Mouse (Mus musculus) limb, embryonic 13.5 days (tissue): ENCODE data around the gene Myadml2. TPM values are rescaled to one million over a fixed set of nuclear protein-coding genes. Genes with fewer than 3 reads are reported as not detected.

Experiments used
- ATAC-seq: fragments of 200-750 bp; cut with Nextera tagmentation; 2 replicates; pipeline ENCODE4 v1.8.0; 2017; ENCODE audit warnings: low read depth, moderate number of reproducible peaks, moderate TSS enrichment; ENCODE audit not compliant: low FRiP score
- H3K27ac ChIP-seq: fragments of 300-500 bp; sonication (generic); 2 replicates; pipeline ENCODE4 v1.5.1; 2015; ENCODE audit warnings: inconsistent platforms, mild to moderate bottlenecking, moderate library complexity
- H3K27me3 ChIP-seq: fragments of 300-500 bp; sonication (generic); 2 replicates; pipeline ENCODE4 v1.6.1; 2015; ENCODE audit warnings: mild to moderate bottlenecking, inconsistent platforms
- H3K36me3 ChIP-seq: fragments of 300-500 bp; sonication (generic); 2 replicates; pipeline ENCODE4 v1.6.1; 2015; ENCODE audit warnings: inconsistent platforms, mild to moderate bottlenecking, moderate library complexity
- H3K4me1 ChIP-seq: fragments of 300-500 bp; sonication (generic); 2 replicates; pipeline ENCODE4 v1.6.1; 2015; ENCODE audit warnings: inconsistent platforms
- H3K4me2 ChIP-seq: fragments of 300-500 bp; sonication (generic); replicated peaks from 2 replicates; pipeline ENCODE4 v1.6.1; 2015; ENCODE audit warnings: inconsistent platforms, mild to moderate bottlenecking, moderate library complexity
- H3K4me3 ChIP-seq: fragments of 300-500 bp; sonication (generic); 2 replicates; pipeline ENCODE4 v1.5.1; 2015; ENCODE audit warnings: moderate library complexity, mild to moderate bottlenecking, inconsistent platforms
- H3K9ac ChIP-seq: fragments of 300-500 bp; sonication (generic); 2 replicates; pipeline ENCODE4 v1.6.1; 2015; ENCODE audit warnings: mild to moderate bottlenecking, inconsistent platforms
- H3K9me3 ChIP-seq: fragments of 300-500 bp; sonication (generic); 2 replicates; pipeline ENCODE4 v1.6.1; 2016; ENCODE audit warnings: inconsistent platforms
- WGBS: fragments of 180-500 bp; shearing (Covaris S2); methylation state at CpG from one replicate; pipeline ENCODE4 v1.1.7; 2015; 5-methylcytosine and 5-hydroxymethylcytosine counted together
- polyA plus RNA-seq: library from polyadenylated mRNA; unstranded; fragments of >200 nt; fragmentation: Nextera tagmentation; extraction: Ambion mirVana; gene quantifications from 2 replicates; pipeline ENCODE4 v1.2.1, GENCODE M21; 2015

Gene Myadml2
- polyA plus RNA-seq, 1 experiment from 2014 or later: 0.36 TPM

GRCm38 (mm10) chr11:120633520-120634343 is 14.2 kb downstream of the Myadml2 start, which contains the start of gene Mafg:
Gene Mafg (minus strand): TSS chr11:120633600.
- Histone ChIP-seq H3K9ac (peak within 1 kb of the TSS; percentile 94), H3K4me1 (peaks cover 33% of the 10 kb centered on the region), H3K36me3 (peaks cover 11% of the 10 kb centered on the region), H3K4me3 (peak within 1 kb of the TSS; percentile 96), H3K4me2 (peak within 1 kb of the TSS; percentile 85), H3K27ac (peak within 1 kb of the TSS; percentile 86), H3K9me3 (no peaks in the 10 kb centered on the region), H3K27me3 (no peaks in the 10 kb centered on the region)
- 11% methylated on average over 58 of the region's 58 CpGs for WGBS
- ATAC-seq: peak; percentile 92

GRCm38 (mm10) chr11:120632559-120633519 is 15.1 kb downstream of the Myadml2 start:
- Histone ChIP-seq H3K36me3 (peaks cover 16% of the 10 kb centered on the region), H3K4me2 (peak overlapping the region; percentile 85), H3K9me3 (no peaks in the 10 kb centered on the region), H3K9ac (peak overlapping the region; percentile 94), H3K27me3 (no peaks in the 10 kb centered on the region), H3K4me1 (peaks cover 33% of the 10 kb centered on the region), H3K4me3 (peak overlapping the region; percentile 96), H3K27ac (peak overlapping the region; percentile 86)
- under 1% methylated on average over 111 of the region's 116 CpGs for WGBS
- ATAC-seq: peak; percentile 84

GRCm38 (mm10) chr11:120631726-120632448 is 16.1 kb downstream of the Myadml2 start:
- 65% methylated on average over 4 of the region's 4 CpGs for WGBS
- no peaks in the 10 kb centered on the region for H3K27me3 ChIP-seq

GRCm38 (mm10) chr11:120630881-120631725 is 16.9 kb downstream of the Myadml2 start:
- Histone ChIP-seq H3K4me3 (peak overlapping the region; percentile 96), H3K4me2 (peak overlapping the region; percentile 85), H3K27ac (peak overlapping the region; percentile 18; the same call in 1 of the 2 replicates)

More at GRCm38 (mm10) chr11:120631726-120632448, 16.1 kb downstream of the Myadml2 start:
- Histone ChIP-seq H3K9ac (peak overlapping the region; percentile 94), H3K4me1 (peaks cover 33% of the 10 kb centered on the region), H3K27ac (no peak overlapping the region; the same call in 1 of the 2 replicates), H3K4me2 (peak overlapping the region; percentile 85), H3K4me3 (peak overlapping the region; percentile 96), H3K36me3 (peaks cover 26% of the 10 kb centered on the region), H3K9me3 (no peaks in the 10 kb centered on the region)
- no peak for ATAC-seq

GRCm38 (mm10) chr11:120630401-120630871 is 17.5 kb downstream of the Myadml2 start:
- H3K4me3 ChIP-seq: no peak overlapping the region
- 71% methylated on average over 5 of the region's 5 CpGs for WGBS
- no peak for ATAC-seq
- H3K27ac ChIP-seq: peak overlapping the region; percentile 18; the same call in 1 of the 2 replicates
- H3K9me3 ChIP-seq: no peaks in the 10 kb centered on the region
- peak overlapping the region; percentile 25 for H3K4me2 ChIP-seq
- peaks cover 37% of the 10 kb centered on the region for H3K4me1 ChIP-seq
- H3K9ac ChIP-seq: peak overlapping the region; percentile 55
- peaks cover 30% of the 10 kb centered on the region for H3K36me3 ChIP-seq
- no peaks in the 10 kb centered on the region for H3K27me3 ChIP-seq

More at GRCm38 (mm10) chr11:120630881-120631725, 16.9 kb downstream of the Myadml2 start:
- peaks cover 33% of the 10 kb centered on the region for H3K4me1 ChIP-seq
- no peak for ATAC-seq
- peaks cover 30% of the 10 kb centered on the region for H3K36me3 ChIP-seq
- H3K9me3 ChIP-seq: no peaks in the 10 kb centered on the region
- WGBS: 39% methylated on average over 7 of the region's 7 CpGs
- H3K27me3 ChIP-seq: no peaks in the 10 kb centered on the region
- H3K9ac ChIP-seq: peak overlapping the region; percentile 94; the same call in 1 of the 2 replicates

- ATAC-seq: no peak
- no peak overlapping the region for H3K27ac ChIP-seq
- peak overlapping the region; percentile 25 for H3K4me2 ChIP-seq
- peaks cover 30% of the 10 kb centered on the region for H3K36me3 ChIP-seq
- H3K9ac ChIP-seq: peak overlapping the region; percentile 55
- peaks cover 42% of the 10 kb centered on the region for H3K4me1 ChIP-seq
- WGBS: 53% methylated on average over 7 of the region's 7 CpGs
- H3K4me3 ChIP-seq: no peak overlapping the region
- H3K27me3 ChIP-seq: no peaks in the 10 kb centered on the region
- no peaks in the 10 kb centered on the region for H3K9me3 ChIP-seq
Observed at GRCm38 (mm10) chr11:120629911-120630310, 18.0 kb downstream of the Myadml2 start.

GRCm38 (mm10) chr11:120629341-120629730 is 18.6 kb downstream of the Myadml2 start:
- Histone ChIP-seq H3K4me1 (peaks cover 43% of the 10 kb centered on the region), H3K36me3 (peaks cover 30% of the 10 kb centered on the region), H3K27me3 (no peaks in the 10 kb centered on the region), H3K9me3 (no peaks in the 10 kb centered on the region), H3K4me2 (peak overlapping the region; percentile 11; the same call in 1 of the 2 replicates), H3K4me3 (no peak overlapping the region), H3K9ac (0 out of 2 replicates have a peak overlapping the region, but pooled peaks have one; percentile 19), H3K27ac (no peak overlapping the region)
- 81% methylated on average over 23 of the region's 23 CpGs for WGBS
- ATAC-seq: no peak

- Histone ChIP-seq H3K4me1 (peaks cover 45% of the 10 kb centered on the region), H3K9ac (0 out of 2 replicates have a peak overlapping the region, but pooled peaks have one; percentile 19), H3K4me3 (no peak overlapping the region), H3K36me3 (peaks cover 30% of the 10 kb centered on the region), H3K4me2 (0 out of 2 replicates have a peak overlapping the region, but pooled peaks have one; percentile 11), H3K27ac (no peak overlapping the region), H3K9me3 (no peaks in the 10 kb centered on the region), H3K27me3 (no peaks in the 10 kb centered on the region)
- ATAC-seq: no peak
- WGBS: 94% methylated on average over 23 of the region's 23 CpGs
Observed at GRCm38 (mm10) chr11:120628601-120629340, 19.2 kb downstream of the Myadml2 start.

- Histone ChIP-seq H3K4me2 (no peak overlapping the region), H3K27me3 (no peaks in the 10 kb centered on the region), H3K4me3 (no peak overlapping the region), H3K9me3 (no peaks in the 10 kb centered on the region), H3K36me3 (peaks cover 35% of the 10 kb centered on the region), H3K4me1 (peaks cover 46% of the 10 kb centered on the region), H3K27ac (no peak overlapping the region), H3K9ac (no peak overlapping the region)
- no peak for ATAC-seq
- 80% methylated on average over 22 of the region's 22 CpGs for WGBS
Observed at GRCm38 (mm10) chr11:120627468-120628300, 20.3 kb downstream of the Myadml2 start.
